Mouse (Mus musculus) brain, embryonic 18.5 days (tissue): ENCODE measurements around the gene Lmx1b.

ENCODE experiments used
- DNase-seq: peaks from one replicate; pipeline ENCODE4 v3.0.0-alpha.2; 2012; ENCODE audit warnings: low read depth, low spot score

The Lmx1b gene

GRCm38 (mm10) chr2:33643721-33644713 lies 3.7 kb upstream of the Lmx1b start:
- no peak for DNase-seq

GRCm38 (mm10) chr2:33642650-33643458 lies 2.5 kb upstream of the Lmx1b start:
- DNase-seq: no peak

DNA sequence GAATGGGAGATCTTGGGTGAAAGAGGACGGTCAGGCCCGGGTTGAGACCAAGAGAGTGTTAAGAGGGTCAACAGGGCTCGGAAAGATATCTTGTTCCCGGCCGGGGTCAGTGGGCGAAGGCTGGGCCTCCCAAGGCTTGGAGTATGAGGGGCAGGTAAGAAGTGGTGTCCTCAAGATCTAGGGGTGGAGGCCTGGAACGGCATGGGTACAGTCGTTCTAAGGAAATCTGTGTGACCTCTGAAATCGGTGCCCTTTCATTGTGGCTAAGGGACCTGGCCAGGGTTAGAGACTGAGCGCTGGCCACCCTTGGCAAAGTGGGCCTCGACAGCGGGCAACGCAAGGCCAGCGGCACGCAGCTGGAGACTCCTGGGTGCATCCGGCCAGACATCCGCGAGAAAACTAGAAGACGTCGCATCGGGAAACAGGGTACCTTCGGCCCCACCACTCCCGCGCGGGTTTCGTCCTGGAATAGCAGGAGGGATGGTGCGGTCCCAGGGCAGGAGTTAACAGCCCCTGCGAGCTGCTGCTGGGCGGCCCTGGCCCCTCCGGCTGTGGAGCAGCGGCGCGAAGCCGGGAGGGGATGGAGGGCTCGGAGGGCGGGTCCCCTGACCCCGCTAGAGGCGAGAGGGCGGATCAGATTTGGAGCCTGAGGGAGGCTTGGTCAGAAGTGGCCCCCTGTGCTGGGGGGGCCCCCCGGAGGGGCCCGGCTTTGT lies 1.7 kb upstream of the Lmx1b start:
- no peak for DNase-seq

DNA sequence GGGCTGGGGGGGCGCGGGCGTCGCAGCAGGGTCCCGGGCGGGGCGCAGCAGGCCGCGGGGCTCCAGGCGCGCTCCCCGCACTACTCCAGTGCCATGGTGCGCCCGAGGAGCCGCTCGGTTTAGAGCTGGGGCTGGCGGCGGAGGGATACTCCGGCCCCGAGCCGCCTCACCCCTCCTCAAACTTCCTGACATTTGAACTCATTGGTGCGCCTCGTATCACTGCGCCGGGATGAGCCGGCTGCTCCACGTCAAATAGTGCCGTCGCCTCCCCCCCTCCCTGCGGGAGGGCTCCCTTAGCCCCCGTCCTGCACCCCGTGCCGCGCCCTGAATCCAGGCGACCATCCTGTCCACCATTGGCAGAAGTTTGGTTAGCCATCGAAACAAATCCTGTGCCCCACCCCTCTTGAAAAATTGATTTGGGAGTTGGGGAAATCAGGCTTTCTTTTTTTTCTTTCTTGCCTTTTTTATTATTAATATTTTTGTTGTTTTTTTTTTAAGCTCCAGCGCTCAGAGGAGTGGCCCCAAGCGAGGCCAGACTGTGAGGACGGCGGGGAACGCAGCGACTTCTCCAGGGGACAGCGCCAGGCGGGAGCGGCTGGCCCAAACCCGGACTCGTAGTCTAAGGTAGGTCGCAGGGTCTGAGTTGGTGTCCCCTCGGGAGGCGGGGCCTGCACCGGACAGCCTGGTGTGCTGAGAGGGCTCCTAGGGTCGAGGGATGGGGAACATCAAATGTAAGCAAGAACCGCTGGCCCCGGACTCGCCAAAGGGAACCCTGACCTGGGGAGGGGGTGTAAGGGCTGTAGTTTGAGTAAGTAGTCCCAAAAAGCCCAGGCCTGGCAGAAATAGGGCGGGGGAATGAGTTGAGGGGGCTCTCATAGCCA lies 907 bp upstream of the Lmx1b start:
- no peak for DNase-seq

DNA sequence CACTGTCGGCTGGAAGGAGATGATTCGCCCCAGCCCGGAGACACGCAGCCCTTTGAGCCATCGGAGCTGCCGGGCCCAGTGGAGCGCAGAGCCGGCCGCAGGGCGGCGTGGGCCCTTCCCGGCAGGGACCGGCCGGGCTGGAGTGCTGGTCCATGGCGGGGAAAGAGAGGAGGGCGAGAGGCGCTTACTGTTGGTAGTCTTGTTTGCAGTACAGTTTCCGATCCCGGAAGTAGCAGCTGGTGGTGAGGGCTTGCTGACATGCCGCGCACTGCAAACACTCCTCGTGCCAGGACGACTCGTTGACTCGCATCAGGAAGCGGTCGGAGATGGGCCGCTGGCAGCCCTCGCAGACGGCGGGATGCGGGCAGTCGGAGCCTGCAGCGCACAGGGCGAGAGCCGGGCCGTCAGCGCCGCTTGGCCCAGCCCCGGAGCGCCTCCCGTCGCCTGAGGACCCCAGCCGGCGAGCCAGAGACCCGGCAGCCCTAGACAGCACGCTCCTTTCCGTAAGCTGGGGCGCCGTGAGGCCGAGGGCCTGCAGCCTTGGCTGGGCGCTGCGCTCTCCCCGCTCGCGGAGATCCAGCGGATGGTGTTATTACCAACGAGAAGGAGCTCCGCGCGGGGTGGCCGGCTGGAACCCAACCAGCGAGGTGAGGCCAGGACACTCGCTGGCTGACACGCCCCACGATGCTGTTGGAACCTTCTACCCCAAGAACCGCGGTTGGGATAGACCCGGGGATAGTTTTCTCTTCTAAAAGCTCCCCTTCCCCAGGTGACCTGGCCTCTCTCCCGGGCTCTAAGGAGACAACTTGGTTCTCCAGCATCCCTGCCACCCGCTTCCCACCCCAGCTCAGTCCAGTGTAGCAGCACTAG lies 775 bp downstream of the Lmx1b start:
- DNase-seq: no peak

DNA sequence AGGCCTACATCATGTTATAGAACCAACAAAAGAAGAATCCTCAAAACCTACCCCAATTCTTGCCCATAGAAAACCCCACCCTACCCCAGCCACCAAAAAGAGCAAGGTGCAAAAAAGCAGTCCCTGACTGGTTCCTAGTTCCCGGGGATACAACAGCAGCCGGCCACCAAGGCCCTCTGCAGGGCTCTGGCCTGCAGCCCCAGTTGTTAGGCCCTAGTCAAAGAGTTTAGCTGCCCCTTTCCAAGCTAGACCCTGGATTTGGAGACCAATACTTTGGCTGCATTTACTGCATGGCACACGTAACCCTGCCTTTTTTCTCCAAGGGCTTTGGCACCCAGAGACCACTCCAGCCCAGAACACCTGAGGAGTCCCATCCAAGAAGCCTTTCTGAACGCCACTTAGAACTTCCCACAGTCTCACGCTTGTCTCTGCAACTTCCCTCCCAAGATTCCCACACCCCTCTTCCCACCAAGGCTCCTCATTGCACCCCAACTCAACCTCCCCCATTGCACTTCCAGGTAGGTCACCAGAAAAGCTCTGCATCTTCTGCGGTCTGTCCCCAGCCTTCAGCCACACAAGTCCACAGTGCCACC lies 2.1 kb downstream of the Lmx1b start:
- DNase-seq: no peak

DNA sequence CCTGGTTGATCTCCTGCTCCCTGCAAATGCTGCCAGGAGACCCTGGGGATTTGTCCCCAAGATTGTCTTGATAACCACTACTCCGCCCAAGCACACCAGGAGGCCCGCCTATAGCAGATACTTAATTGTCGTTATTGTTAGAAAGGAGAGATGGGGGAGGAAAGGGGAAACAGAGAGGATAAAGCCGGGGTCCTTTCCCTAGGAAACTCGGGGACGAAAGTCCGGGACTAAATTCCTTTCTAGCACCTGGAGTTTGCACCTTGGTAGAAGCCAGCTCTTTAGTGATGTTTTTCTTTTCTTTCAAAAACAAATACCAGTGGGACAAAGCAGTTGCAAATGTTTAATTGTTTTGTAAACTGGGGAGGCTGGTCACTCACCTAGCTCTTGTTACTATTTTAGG lies 3.0 kb downstream of the Lmx1b start:
- no peak for DNase-seq

DNA sequence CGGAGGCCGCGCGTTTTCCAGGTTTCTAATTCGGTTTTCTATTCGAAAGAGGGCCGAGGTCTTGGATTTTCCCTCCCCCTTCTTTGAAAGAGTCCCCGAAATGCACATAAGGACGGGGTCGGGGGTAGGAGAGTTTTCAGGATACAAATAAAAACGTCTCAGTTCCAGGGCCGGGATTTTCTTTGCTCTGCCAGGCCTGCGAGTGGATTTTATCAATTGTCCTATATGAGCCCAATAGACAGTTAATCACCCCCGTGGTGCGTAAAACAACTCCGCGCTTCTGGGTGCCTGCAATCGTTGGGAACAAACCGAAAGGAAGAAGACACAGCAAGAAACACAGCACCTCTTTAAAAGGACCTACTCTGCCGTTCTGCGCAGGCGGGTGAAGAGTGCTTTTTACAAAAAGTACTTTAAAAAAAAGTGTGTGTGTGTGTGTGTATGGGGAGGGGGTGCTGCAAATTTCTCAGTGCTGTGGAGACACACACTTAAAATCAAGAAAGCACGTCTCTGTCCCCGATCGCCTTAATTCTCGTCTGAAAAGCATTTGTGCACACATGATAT lies 3.6 kb downstream of the Lmx1b start:
- no peak for DNase-seq

DNA sequence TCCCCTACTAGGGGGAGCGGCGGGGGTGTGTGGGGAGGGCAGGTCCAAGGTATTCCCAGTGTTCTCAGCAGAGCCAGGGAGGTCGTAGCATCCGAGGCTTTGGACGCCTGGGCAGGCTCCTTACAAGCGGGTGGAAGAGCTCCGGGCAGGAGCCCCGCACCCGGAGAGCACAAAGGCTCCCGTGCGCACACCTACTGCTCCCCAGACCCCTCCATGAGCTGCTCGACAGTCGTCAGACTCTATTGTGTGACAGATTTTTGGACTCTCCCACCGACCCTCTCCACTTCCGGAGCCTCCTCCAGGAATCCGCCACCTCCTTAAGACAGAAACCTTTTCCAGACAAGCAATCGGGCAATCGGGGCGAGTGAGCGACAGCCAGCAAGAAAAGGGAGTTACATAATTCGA lies 4.2 kb downstream of the Lmx1b start:
- no peak for DNase-seq

DNA sequence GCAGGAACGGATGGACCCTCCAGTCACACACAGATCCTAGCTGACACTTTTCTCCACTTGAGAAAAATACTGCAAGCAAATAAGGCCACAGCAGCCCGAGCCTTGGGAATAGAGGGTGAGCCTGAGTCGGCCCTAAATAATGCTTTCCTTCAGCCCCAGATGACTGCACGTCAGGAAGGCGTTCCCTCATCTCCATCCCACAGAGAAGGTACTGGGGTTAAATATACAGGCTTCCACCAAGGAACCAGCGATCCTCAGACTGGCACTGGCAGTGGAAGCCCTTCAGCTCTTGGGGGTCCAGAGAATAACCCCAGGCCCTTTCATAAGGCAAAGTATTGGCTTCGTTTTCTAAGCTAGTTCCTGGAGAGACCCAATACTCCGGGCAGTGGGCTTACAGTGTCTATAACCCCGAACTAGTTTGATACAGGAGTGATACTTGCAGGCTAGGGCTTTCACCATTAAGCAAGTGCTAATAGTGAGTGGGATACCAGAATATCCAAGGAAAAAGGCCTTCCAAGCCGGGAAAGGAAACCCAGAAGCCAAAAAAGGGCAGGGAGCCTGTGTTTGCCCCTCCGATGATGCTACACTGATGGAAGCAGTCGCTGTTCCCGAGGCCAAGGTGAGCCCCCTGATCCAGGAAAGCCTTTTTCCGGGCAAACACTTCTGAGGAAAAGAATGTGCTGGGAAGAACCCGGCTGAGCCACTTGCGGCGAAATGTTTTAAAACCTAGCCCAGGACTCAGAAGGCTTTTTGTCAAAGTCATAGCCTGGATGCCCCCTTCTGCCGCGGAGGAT lies 4.8 kb downstream of the Lmx1b start:
- DNase-seq: no peak

DNA sequence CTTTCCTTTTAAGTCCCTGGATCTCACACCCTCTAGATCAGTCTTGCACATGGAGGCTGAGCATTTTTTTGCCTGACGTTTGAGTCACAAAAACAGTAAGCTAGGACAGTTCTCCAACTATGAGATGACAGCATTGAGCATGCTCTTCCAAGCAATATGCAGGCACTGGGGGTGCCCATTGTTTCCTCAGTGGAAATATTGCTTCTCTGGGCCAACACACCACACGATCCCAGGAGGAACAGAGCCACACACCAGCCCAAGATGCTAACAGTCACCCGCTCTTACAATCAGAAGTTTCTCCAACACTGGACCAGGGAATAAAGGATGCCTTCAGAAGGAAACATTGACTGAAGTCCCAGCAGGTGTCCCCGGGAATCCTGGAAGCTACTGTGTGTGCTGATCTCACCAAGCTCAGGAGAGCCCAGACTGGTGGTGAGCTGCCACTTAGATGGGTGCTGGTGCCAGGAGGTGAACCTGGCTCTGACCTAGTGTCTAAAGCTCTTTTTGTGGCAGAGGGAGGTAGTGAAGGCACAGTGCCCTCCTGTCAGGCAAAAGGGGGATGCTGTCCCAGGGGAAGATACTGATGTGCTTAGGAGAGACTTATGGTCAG lies 5.7 kb downstream of the Lmx1b start:
- no peak for DNase-seq

GRCm38 (mm10) chr2:33633955-33634354 lies 6.4 kb downstream of the Lmx1b start:
- no peak for DNase-seq

- no peak for DNase-seq
These were observed 7.1 kb downstream of the Lmx1b start for GRCm38 (mm10) chr2:33633237-33633636.

GRCm38 (mm10) chr2:33632551-33633059 lies 7.7 kb downstream of the Lmx1b start:
- DNase-seq: no peak

GRCm38 (mm10) chr2:33631708-33632343 lies 8.5 kb downstream of the Lmx1b start:
- no peak for DNase-seq

- DNase-seq: no peak
These were observed 9.1 kb downstream of the Lmx1b start for GRCm38 (mm10) chr2:33631022-33631707.
